Mouse (Mus musculus) spleen, adult 2 months (tissue): ENCODE measurements around the gene Dxo.

Experiments used
- CTCF ChIP-seq: fragments of 200-500 bp; IDR thresholded peaks from 2 replicates; pipeline ENCODE4 v1.5.1; 2011; ENCODE audit warnings: mild to moderate bottlenecking, inconsistent platforms; ENCODE audit not compliant: insufficient read depth, insufficient read length, insufficient replicate concordance; ENCODE audit errors: extremely low read depth
- POLR2A ChIP-seq: fragments of 200-500 bp; IDR thresholded peaks from 2 replicates; pipeline ENCODE4 v1.6.1; 2011; ENCODE audit warnings: low read depth, low read length, inconsistent platforms

DNA sequence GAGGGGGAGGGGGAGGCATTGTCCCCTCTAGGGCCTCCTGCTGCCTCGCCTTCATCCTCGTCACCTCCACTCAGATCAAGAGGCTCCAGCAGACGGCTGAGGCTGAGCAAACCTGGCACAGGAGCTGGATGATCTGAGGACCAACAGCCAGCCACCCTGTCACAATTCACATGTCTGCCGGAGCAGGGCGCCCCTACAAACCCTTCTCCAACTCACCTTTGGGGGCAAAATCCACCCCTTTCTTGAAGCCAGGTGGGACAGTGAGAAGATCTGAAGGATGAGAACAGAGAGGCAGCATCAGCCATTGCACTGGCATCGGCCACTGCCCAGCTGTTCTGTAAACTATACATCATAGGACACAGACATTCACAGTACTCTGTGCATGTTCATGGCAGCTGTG is 10.4 kb downstream of the Dxo start:
- TF ChIP-seq CTCF, result no peak
- no peak for TF ChIP-seq POLR2A
